Mouse (Mus musculus): ENCODE data around the gene Stk31. TPM values are rescaled to one million over a fixed set of nuclear protein-coding genes. Genes with fewer than 3 reads are reported as not detected.

The Stk31 gene
- 151 TPM for polyA plus RNA-seq (2014; fragmentation: Illumina TruSeq; extraction: RNeasy Lipid Tissue Mini Kit (QIAGEN cat#74804); ENCODE audit: low read depth, low replicate concordance)

DNA sequence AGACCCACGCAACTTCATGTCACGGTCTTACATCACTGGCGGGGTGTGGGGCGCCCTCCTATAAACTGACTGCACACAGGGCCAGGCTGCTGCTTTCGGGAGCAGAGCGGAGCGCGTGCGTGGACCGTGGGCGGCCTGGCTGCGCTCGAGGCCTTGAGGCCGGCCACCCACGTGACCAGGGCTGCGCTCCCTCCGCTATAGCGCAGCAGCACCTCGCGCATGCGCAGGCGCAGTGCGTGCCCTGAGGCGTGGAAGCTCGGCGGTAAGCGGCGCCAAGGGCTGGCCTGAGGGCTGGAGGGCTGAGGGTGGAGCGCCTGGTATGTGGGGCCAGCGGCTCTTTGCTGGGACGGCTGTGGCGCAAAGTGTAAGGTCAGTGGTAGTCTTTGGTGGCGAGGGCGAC is at the start of gene Stk31:
Stk31 (plus strand) TSS at position 289 of the 400 bp plus-strand sequence.

GRCm38 (mm10) chr6:49367159-49368054 is 28.0 kb upstream of the Stk31 start, which contains the start of gene Fam221a:
Fam221a (plus strand) TSS chr6:49367739.

Other genes starting within 250 kb of the Stk31 start
- gene Igf2bp3, start 180.6 kb upstream of the Stk31 start, polyA plus RNA-seq (2014; fragmentation: Illumina TruSeq; extraction: RNeasy Lipid Tissue Mini Kit (QIAGEN cat#74804); ENCODE audit: low read depth, low replicate concordance): 91.5 TPM
- gene Tra2a, start 131.6 kb upstream of the Stk31 start, polyA plus RNA-seq (2014; fragmentation: Illumina TruSeq; extraction: RNeasy Lipid Tissue Mini Kit (QIAGEN cat#74804); ENCODE audit: low read depth, low replicate concordance): 147 TPM
- 2.5 TPM for gene Ccdc126, start 76.3 kb upstream of the Stk31 start, polyA plus RNA-seq (2014; fragmentation: Illumina TruSeq; extraction: RNeasy Lipid Tissue Mini Kit (QIAGEN cat#74804); ENCODE audit: low read depth, low replicate concordance)
- gene Fam221a, start 27.9 kb upstream of the Stk31 start, polyA plus RNA-seq (2014; fragmentation: Illumina TruSeq; extraction: RNeasy Lipid Tissue Mini Kit (QIAGEN cat#74804); ENCODE audit: low read depth, low replicate concordance): 37.3 TPM

Measured in testis, adult 10 weeks (tissue).